Mouse (Mus musculus) urinary bladder, postnatal 10 days (tissue): ENCODE data around the gene Afap1l2.

Experiments used
- DNase-seq: peaks from one replicate; pipeline ENCODE4 v3.0.0; 2022; ENCODE audit warnings: low spot score

The Afap1l2 gene

GRCm38 (mm10) chr19:56976515-56976914 lies 31.5 kb downstream of the Afap1l2 start:
- DNase-seq = no peak

DNA sequence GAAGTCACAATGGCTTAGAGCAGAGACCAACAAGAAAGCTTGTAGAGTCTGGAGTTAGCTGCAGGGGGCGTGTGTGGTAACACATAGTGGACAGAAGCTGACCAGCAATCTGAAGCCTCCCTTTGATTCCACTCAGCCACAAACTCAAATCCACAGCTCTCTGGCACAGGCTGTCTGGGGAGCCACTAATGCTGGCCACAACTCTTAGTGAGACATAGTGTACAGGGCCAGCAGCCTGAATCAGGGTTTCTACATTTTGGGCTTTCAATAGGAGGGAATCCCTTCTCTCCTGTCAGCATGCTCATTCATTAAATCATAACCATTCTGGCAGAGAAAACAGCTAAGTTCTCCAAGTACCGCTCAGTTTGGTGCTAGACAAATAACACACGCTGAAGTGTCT lies 32.5 kb downstream of the Afap1l2 start:
- DNase-seq = no peak

GRCm38 (mm10) chr19:56974159-56974558 lies 33.9 kb downstream of the Afap1l2 start:
- DNase-seq = no peak

DNA sequence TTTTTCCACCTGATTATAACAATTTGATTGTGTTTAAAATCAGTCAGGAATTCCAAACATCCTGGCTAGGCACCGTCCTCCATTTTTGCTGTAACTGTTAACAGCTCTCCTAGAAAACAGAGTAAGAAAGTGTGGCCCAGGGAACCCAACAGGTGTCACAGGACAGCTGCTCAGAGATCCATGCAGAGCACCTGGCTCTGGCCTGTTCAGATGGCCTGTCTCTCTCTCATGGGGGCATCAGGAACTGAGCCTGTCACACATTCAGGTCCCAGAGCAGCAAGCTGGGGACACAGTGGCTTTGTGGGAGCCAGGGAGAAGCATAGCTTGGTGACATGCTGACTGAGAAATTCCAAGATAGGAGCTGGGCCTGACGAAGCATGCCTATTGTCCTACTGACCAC lies 35.3 kb downstream of the Afap1l2 start:
- DNase-seq = no peak

GRCm38 (mm10) chr19:56971347-56971746 lies 36.7 kb downstream of the Afap1l2 start:
- no peak for DNase-seq

DNA sequence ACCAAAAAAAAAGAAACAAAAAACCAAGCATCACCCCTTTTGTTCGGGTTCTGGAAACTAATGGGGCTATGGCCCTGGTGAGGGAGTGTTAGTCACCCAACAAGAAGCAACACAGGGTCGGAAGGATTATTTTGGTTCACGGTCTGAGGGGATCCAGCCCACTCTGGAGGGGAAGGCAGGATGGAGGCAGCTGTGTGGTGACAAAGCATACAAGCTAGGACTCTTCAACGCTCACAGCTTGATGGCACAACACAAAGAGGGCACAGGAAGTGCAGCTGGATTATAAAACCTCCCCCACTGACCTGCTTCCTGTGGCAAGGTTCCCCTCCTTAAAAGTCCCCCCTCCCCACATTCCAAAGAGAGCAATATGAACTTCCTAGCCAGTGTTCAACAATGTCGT lies 44.2 kb downstream of the Afap1l2 start:
- no peak for DNase-seq

- no peak for DNase-seq
These were observed 48.4 kb downstream of the Afap1l2 start for GRCm38 (mm10) chr19:56959601-56960000.

- DNase-seq = no peak
These were observed 49.0 kb downstream of the Afap1l2 start for GRCm38 (mm10) chr19:56959057-56959456.

DNA sequence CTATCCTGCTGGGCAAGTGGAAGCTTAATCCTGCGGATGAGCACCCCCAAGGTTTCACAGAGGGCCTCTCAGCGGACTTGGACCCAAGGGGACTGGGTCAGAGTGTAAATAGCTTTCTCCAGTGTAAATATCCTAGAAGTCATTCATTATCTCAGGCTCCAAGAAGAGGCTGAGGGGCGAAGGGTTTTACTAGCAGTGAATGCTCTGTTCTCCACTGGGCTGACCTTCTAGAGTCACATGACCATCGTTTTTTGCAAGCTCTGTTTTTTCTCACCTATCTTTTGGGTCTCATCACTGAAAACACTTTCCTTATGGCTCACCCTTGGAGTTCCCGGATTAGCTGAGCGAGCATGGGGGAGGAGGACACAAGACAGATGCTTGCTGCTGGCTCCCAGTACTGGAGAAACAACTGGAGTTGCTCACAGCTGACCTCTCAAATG lies 49.4 kb downstream of the Afap1l2 start:
- DNase-seq = no peak

GRCm38 (mm10) chr19:56958011-56958410 lies 50.0 kb downstream of the Afap1l2 start:
- no peak for DNase-seq

- no peak for DNase-seq
These were observed 52.2 kb downstream of the Afap1l2 start for GRCm38 (mm10) chr19:56955568-56956513.

DNA sequence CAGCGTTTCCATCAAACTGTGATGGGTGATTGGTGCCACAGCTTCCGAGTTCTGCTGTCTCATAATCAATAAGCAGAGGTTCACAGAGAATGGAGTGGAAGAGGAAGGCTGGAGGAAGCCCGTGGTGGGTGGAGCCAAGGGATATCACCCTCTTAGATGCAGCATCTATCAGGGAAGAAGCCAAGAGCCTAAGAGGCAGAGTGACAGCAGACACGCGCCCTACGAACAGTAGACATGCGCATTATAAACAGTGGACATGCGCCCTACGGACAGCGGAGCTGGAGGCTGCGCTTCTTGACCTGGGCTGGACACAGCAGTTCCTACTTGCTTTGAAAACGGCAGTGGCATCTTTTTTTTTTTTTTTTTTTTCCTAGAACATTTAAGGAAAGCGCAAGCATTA lies 53.2 kb downstream of the Afap1l2 start:
- DNase-seq = no peak

- no peak for DNase-seq
These were observed 54.2 kb downstream of the Afap1l2 start for GRCm38 (mm10) chr19:56953856-56954255.

DNA sequence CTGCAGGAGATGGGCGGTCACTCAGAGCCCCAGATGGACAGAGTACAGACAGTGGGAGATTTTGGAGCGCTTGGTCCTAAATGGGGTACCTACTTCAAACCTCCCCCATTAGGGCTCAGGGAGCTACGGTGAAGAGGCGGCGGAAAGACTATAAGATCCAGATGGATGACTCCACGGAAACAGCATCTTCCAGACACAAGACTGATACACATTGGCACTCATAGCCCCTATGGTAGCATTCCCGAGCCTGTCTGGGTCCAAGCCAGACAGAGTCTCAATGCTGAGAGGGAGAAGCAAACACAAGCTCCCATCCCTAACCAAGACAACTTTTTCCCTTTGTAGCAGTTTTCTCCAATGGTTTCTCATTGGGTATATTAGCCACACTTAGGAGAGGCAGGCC lies 57.2 kb downstream of the Afap1l2 start:
- DNase-seq = no peak

DNA sequence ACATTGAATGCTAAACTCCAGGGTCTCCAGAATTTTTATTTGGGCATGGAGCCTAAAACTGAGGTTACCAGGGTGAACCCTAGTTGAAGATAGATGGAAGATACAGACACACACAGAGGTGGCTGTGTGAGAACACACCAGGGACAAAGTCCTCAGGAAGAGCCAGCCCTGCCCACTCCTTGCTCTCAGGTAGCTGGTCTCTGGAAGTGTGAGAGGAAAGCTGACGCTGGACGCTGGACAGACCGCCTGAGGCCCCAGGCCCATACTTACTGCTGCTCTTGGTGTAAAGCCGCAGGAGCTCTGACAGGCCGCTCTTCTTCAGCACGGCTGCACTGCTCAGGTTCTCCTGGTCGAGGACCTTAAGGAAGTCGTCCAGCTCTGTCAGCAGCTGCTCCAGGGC lies 58.2 kb downstream of the Afap1l2 start:
- DNase-seq = no peak

GRCm38 (mm10) chr19:56947971-56948610 lies 59.9 kb downstream of the Afap1l2 start:
- DNase-seq = no peak

GRCm38 (mm10) chr19:56946727-56947126 lies 61.3 kb downstream of the Afap1l2 start:
- no peak for DNase-seq

DNA sequence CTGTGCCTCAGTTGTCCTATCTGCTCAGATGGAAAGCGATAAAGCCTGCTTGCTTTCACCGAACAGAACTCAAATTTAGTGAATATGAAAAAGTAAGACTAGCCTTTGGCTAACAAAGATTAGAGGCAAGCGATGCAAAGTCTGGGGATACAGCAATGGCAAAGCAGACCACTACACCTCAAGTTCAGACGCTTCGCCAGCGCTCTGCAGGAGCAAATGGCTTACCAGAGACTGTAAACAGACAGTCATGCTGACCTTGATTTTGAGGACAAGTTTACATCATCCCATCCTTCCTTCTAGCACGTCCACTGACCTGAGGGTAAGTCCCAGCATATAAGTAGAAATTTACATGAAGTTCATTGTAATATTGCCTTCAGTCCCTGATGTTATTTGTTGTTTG lies 61.8 kb downstream of the Afap1l2 start:
- DNase-seq = no peak

GRCm38 (mm10) chr19:56945621-56946020 lies 62.4 kb downstream of the Afap1l2 start:
- no peak for DNase-seq

DNA sequence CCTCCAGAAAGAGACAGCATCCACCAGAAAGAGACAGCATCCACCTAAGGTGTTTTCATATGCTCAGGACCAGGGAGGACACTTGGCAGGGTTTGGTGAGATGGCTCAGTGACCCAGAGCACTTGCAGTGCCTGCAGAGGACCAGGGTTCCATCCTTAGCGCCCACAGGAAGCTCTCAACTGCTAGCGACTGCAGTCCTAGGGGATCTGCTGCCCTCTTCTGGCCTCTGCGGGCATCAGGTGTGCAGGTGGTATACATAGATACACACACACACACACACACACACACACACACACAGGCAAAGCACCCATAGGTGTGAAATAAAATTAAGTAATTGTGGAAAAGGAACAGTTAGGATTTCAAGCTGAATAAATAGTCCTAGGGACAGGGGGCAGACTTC lies 63.2 kb downstream of the Afap1l2 start:
- DNase-seq = no peak

DNA sequence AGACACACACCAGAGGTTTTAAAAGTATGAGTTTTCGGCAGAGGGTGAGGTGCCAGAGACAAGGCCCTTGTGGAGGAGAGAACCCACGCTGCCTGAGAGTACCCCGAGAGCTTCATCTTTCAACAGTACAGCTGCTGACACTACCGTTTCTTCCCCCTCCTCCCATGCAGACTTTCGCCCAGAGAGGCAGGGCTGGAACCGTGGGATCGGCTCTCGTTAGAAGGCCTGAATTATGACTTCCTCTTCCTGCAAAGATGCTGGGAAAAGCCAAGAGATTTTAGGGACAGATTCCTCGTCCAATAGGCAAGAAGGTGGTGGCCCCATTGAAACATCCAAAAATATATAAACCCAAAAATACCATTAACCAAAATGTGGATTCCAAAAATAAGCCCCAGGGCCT lies 63.8 kb downstream of the Afap1l2 start:
- DNase-seq = no peak

- no peak for DNase-seq
These were observed 65.8 kb downstream of the Afap1l2 start for GRCm38 (mm10) chr19:56942216-56942615.

GRCm38 (mm10) chr19:56940507-56940906 lies 67.5 kb downstream of the Afap1l2 start:
- DNase-seq = no peak
